Mouse (Mus musculus): Measurements from ENCODE around the gene Zfp341.

- TF ChIP-seq CTCF (IDR thresholded peaks at IDR 0.05; ENCODE audit: low read depth, low read length), result no peak
- no peak for TF ChIP-seq POLR2A (IDR thresholded peaks at IDR 0.05; ENCODE audit: insufficient read depth, low read length)
- TF ChIP-seq EP300 (IDR thresholded peaks at IDR 0.05; ENCODE audit: insufficient read depth, low read depth, low read length), result no peak
These were observed 10.0 kb upstream of the Zfp341 start for GRCm38 (mm10) chr2:154603007-154603637.

All from ES-Bruce4 (cell line).